Mouse (Mus musculus): Measurements from ENCODE around the gene Kcnj9. TPM values are rescaled to one million over a fixed set of nuclear protein-coding genes. Genes with fewer than 3 reads are reported as not detected.

Kcnj9 gene
- 0.24 and 0.42 TPM in 2 replicates for polyA plus RNA-seq (2012; rRNA removed)

DNA sequence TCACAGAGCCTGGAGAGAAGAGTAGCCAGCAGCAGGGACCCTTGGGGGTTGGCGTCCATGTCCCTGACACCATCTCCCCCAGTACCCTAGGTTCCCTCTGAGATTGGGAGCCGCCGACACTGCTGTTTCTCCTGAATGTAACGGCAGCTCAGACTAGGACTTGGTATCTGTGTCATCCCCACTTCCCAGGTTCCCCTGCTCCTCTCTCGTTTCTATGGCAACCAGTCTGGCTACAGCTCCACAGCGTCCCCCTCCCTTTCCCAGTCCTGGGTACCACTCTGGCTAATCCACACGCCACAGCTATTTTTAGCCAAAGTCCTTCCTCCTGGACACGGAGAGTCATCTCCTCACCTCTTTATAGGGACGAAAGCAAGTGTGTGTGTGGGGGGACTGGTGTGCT is at the start of gene Kcnj9:
Gene Kcnj9, minus strand, starts transcription at position 188 of the 400 bp plus-strand sequence.
- DNase-seq (ENCODE audit: low read depth) = no peak

DNA sequence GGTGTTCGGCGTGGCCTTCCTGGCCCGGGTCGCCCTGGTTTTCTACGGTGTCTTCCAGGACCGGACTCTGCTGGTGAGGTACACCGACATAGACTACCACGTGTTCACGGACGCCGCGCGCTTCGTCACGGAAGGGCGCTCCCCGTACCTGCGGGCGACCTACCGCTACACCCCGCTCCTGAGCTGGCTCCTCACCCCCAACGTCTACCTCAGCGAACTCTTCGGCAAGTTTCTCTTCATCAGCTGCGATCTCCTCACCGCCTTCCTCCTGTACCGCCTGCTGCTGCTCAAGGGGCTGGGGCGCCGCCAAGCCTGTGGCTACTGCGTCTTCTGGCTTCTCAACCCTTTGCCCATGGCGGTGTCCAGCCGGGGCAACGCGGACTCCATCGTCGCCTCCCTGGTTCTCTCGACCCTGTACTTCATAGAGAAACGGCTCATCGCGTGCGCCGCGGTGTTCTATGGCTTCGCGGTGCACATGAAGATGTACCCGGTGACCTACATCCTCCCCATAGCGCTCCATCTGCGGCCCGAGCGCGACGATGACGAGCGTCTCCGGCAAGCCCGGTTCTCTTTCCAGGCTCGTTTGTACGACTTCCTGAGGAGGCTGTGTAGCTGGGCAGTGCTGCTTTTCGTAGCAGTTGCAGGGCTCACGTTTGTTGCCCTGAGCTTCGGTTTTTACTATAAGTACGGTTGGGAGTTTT is 47.8 kb upstream of the Kcnj9 start:
- DNase-seq (ENCODE audit: low read depth) = no peak

DNA sequence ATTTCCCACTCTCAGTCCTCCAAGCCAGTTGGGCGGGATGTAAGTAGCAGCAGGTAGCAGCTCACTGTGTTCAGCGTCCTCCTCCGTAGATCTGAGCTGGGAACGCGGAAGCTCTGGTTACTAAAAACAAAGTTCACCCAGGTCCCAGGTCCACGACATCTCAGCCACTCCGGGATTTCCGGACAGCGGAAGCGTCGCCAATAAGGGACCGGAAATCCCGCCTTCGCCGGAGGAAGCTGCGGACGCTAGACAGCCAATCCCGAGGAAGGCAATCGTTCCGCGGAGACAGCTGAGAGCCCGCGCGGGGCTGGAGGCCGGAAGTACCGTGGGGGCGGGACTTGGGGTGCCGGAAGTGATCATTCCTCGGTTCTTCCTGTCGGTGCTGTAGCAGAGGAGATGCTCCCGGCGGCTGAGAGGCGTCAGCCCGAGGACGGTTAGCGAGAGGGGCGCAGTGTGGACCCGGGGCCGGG is 47.1 kb upstream of the Kcnj9 start, which contains the start of gene Pigm:
Gene Pigm, plus strand, starts transcription at position 349 of the 470 bp plus-strand sequence.
- DNase-seq (ENCODE audit: low read depth) = peak; percentile 92

DNA sequence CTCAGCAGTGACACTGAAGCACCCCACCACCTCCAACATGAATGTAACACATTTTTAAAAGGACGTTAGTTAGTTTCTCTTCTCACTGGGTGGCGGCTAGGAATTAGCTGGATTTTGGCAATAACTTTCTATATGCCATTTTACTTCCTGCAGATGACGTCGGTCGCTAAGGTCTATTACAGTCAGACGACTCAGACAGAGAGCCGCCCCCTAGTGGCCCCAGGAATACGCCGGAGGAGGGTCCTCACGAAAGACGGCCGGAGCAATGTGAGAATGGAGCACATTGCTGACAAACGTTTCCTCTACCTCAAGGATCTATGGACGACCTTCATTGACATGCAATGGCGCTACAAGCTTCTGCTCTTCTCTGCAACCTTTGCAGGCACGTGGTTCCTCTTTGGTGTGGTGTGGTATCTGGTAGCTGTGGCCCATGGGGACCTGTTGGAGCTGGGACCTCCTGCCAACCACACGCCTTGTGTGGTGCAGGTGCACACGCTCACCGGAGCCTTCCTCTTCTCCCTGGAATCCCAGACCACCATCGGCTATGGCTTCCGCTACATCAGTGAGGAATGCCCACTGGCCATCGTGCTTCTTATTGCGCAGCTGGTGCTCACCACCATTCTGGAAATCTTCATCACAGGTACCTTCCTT is 39.8 kb upstream of the Kcnj9 start:
- no peak for DNase-seq (ENCODE audit: low read depth)

DNA sequence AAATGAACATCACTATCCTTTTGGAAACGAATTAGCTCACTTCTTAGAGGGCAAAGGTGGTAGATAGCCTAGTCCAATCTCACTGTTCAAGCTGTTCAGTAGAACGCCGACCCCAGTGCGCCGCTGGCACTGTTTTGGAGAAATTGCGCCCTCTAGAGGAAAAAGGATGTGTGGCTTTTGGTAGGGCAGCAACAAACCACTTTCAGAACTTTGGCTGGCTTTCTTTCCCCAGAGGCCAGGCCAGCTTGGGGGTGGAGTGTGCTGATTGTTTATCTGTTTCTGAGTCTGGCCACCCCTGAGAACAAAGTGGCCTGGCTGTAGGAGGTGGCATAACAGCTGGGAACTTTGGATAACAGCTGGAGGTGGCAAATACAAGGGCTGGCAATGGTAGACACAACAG is 35.6 kb upstream of the Kcnj9 start:
- DNase-seq (ENCODE audit: low read depth) = no peak

DNA sequence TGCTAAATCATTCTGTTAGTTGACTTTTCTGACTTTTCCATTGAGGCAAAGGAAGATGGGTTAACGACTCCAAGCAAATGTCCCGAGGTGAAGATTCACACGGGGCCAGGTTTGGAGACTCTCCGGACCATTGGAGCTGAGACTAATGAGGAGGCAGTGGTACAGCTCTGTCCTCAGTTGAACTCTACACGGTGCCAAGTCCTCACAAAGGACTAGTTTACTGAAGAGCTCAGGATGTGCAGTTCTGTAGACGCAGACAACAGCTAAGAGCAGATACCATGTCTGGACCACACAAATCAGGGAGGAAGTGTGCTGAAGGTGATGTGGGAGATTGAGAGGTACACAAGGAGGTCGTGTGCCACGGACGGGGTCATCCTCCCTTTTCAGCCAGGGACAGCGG is 29.2 kb upstream of the Kcnj9 start:
- no peak for DNase-seq (ENCODE audit: low read depth)

DNA sequence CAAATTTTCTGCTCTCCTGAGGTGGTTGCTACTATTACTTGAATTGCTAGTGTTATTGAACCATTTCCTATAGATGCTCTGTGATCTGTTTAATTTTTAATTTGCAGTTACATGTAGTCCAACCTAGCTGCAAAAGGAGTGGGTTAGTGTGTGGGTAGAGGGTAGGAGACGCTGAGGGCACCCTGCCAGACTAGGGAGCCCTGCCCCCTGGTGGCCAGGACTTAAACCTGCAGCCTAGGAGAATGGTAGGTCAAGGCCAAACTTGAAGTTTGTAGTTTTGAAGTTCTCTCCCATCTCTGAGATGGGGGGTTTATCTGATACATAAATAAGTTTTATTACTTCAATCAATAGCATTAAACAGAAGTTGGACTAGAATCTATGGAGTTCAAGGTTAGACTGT is 28.4 kb upstream of the Kcnj9 start:
- DNase-seq (ENCODE audit: low read depth) = no peak

DNA sequence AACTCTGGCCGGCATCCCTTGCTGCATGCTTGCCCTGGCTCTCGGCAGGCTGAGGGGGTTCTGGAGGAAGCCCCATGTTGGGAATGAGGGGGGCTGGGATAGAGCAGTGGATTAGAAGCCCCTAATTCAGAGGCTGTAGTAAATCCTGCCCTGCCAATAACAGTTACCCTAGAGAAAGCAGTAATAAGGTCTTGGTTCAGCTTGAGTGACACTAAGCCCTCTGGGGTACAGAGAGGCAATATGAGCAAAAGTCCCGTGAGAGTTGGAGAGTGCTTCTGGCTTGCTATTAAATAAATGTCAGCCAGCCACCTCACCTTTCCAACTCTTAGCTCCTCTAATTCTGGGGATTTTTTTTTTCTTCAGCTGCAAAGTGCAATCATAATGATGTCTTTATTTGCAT is 26.2 kb upstream of the Kcnj9 start:
- DNase-seq (ENCODE audit: low read depth) = no peak

DNA sequence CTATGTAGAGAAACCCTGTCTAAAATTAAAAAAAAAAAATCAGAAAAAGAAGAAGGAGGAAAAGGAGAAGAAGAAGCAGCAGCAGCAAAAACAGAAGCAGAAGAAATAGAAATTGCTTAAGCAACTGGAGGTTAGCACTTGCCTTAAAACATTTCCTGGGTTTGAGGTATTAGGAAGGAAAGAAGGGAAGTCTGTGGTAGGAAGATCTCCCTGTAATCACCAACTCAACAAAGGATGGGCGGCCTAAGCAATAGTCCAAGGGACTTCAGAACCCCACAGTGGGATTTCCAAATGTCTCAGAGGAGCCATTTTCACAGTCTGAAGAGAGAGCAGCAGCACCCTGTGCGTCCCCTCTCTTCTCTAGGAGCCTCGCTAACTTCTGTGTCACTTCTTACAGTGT is 23.3 kb upstream of the Kcnj9 start:
- no peak for DNase-seq (ENCODE audit: low read depth)

DNA sequence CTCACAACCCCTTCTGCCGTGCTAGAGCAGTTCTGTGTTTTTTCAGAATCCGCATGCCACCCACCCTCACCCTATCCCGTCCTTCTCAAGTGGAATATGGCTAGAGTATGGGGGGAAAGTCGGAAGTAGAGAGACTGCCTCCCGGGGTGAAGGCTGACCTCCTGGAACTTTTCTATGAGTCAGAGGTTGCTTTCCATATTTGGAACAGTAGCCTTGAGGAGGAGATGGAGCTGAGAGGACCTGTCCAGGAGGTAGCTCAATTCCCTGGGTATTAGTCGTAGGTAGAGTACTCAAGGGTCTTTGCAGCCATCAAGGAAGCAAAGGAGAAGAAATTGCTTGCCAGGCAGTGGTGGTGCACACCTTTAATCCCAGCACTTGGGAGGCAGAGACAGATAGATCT is 22.9 kb upstream of the Kcnj9 start:
- DNase-seq (ENCODE audit: low read depth) = no peak

DNA sequence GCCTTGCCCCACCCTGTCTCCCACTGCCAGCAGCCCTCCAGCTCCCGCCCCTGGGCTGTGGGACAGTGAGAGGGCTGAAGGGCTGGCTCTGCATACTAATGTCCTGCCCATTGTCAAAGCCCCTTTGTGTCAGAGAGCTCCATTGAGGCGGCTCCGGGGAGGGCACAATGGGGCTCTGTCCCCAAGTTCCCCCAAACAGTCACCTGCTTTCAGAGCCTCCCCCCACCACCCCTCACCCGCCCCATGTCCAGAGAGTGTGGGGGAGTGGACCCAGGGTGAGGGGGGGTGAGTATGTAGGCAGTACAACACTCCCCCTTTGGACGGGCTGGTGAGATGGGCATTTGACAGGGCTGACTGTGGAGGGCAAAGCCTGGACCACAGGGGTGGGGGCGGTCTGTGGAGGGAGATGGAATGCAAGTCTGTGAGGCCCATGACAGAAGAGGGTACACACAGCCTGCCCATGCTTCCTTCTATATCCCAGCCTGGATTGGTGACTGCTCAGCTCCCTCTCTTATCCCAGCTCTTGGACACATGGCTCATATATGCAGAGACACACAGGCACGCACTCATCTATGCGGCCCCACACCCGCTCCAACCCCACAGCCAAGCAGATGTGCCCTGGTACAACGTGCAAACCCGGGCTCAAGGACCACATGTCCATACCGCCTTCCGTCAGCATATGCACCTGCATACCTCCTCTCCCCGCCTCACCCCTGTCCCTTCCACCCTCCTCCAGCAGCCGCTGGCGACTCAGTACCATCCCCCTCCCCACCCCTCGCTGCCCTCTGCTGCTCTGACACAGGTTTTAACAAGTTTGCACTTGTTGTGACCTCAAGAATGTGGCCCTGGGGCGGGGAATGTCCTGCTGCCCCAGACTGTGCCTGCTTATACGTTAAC is 21.0 kb upstream of the Kcnj9 start:
- DNase-seq (ENCODE audit: low read depth) = no peak

DNA sequence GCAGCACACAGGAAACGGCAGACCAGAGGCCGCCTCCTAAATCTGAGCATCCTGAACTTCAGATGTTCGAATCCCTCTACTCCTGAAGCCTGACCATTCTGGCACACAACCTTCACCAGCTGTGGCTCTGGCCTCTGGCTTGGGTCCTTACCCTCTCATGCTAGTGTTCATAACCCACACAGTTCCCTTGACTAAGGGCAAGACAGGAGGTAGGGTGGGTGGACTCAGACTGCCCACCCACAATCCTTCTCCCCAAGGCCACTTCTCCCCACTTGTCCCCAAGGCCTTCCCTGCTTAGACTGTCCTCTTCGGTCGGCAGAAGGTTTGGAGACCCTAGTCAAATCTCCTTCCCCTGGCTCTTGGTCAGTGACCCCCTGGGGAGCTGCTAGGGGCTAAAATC is 20.4 kb upstream of the Kcnj9 start:
- DNase-seq (ENCODE audit: low read depth) = no peak

DNA sequence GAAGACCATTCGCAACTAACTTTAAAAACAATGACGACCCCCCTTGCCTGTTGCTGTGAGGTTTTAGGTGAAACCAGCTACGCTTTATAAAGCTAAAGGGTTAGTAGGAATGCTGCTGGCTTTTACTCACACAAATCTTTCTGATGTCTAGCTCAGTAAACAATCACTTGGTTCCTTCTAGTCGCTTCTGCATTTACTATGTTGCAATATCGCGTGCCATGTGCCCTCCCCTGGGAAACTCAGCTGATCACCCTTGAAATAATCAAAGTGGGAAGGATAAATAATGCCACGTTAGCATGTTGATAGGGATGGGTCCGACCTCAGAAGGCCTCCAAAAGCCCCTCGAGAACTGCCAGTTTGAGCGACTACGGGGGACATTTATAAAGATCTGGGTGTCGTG is 18.3 kb upstream of the Kcnj9 start:
- no peak for DNase-seq (ENCODE audit: low read depth)

DNA sequence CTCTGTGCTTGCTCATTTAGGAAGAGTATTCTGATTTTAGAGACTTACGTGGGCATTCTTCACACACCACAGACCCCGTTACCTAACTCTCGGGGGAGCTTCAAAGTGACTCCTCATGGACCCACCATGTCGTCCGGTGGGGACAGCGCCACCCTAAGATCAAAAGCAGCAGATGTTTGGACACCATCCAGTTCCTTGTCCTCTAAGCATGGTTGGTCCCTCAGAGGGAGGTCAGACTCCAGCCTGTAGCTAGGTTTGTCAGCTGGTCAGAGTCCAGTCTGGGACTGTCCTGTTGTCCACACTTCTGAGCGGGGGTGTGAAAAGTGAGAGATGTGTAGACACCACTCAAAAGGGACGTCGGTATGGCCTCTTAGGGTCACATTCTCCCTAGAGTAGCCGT is 17.6 kb upstream of the Kcnj9 start:
- no peak for DNase-seq (ENCODE audit: low read depth)

DNA sequence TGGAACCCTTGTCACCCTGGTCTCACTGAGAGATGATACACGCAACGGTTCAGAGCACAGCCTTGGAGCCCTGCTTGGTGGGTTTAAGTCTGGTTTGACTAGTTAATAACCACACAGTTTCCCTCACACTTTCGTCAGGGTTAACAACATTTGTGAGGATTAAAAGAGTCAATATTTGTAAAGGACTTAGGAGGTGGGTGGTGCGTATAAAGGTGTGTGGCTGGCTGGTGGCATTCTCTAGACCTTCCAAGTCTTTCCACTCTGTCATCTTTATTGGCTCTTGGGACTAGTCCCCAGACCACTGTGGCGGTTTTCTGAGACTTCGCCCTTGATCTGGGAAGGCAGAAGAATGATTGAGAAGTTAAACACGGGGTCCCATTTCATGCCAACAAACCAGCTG is 15.7 kb upstream of the Kcnj9 start:
- DNase-seq (ENCODE audit: low read depth) = no peak

DNA sequence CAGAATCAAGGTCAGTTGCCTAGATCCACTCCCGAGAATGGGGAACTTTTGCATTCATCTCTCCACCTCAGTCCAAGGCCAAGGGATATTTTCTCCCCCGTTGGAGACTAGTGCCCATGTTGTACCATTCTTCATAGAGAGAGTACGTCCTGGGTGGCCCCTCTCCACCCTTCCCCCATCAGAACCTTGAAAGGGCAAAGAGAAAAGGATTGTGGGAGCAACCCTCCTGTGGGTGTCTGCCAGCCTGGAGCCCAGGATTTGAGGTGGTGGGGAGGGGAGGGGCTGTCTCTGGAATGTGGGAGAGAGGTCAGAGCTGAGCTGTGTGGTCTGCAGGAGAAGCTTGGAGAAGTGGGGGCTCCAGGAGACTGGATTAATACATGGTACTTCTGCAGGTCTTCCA is 14.8 kb upstream of the Kcnj9 start:
- no peak for DNase-seq (ENCODE audit: low read depth)

DNA sequence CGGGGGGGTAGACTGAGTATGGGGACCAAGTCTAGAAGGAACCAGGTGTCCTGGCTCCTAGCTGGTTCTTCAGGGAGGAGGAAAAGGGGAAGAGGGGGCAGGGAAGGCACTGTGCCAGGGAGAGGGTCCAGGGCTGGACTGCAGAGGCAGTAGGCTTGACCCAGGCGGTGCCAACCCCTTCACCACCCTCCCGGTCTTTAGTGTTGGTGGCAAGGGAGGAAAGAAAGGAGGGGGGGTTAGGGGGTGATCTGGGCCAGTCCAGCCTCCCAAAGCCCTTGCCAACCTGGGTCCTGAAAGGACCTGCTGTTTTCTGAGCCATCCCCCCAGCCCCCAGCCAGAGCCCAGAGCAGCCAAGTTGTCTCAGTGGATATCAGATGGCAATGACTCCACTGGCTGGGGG is 13.6 kb upstream of the Kcnj9 start:
- no peak for DNase-seq (ENCODE audit: low read depth)

DNA sequence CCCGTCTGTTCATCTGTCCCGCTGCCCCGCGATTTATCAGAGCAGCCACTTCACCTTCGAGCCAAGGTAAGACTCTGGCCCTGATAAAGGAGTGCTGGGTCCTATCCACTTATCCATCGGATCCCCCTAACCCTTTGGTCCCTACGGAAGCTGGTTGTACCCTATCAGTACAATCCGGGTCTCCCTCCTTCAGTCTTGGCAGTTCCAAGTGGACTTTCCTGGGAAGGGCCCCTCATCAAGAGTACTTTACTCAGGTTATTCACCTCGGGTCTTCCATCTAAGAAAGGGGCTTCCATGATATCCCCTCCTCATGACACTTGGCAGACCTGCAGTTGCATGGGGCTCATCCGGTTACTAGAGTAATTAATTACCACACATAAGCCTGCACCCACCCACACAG is 12.3 kb upstream of the Kcnj9 start:
- DNase-seq (ENCODE audit: low read depth) = no peak

DNA sequence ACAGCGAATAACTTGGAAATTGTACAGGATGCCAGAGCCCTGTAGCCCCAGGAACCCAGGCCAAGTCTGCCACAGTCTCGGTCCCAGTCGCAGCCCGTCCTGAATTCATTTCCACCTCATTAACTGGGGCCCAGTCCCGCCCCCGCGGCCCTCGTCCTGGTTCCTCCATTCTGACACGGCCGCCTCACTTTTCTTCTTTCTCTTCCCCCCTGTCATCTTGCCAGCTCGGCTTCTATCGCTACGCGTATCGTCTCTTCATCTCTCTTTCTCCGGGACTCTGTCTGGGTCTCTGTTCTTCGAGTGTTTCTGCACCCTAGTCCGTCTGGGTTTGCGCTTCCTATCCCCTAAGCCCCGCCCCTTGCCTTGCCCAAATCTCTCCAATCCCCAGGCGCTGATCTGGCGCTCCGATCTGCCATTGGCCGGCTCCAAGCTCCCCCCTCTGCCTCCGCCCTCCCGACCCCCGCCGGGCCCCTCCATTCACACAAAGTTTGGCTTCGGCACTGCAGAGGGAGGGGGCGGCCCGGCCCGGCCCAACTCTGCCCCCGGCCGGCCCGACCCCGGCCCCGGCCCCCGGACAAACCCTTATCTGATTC is 11.7 kb upstream of the Kcnj9 start, which contains the start of gene Kcnj10:
Gene Kcnj10, plus strand, starts transcription at position 482 of the 593 bp plus-strand sequence.
- DNase-seq (ENCODE audit: low read depth) = no peak

DNA sequence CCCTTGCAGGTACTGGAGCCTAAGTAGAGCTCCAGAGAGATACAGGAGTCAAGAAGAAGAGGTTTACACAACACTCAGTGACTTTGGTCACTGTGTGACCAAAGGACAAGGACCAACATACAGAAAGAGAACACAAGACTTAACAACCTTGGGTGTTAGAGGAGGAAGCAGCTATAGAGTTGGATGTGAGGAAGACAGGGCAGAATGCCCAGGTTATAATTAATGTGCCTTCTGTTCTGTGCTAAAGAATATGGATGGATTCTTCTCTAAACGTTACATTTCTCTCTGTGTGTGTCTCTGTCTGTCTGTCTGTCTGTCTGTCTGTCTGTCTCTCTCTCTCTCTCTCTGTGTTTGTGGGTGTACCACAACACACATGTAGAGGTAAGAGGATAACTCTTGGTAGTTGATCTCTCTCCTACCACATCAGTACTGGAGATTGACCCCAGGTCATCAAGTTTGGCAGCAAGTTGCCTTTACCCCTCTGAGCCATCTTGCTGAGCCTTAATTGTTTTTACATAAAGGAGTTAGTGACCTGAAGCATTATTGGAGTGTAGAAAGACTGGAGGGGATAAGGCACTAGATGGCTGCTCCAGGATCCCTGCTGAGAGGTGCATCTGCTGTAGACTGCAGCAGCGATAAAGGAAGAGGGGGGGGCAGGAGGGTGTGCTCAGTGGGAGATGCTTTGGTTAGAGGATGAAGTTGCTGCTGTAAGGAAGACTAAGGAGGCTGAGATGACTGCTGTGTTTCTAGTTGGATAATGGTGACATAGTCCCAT is 8.5 kb upstream of the Kcnj9 start:
- DNase-seq (ENCODE audit: low read depth) = no peak

DNA sequence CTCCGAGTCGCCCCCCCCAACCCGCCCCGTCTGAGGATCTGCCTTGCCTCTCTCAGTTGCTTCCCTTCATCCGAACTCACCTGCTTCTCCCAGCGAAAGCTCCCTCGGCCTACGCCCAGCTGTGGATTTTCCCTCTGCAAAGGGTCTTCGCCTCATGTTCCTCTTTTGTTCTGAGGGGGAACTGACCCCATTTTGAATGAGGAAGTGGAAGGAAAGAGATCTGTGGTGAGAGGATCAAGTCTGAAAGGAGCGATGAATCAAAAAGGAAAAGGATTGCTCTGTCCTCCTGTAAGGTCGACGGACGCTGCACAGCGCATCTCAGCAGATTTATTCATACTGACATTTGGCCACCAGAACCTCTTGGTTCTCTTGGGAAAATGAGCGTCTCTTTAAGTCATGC is 6.7 kb upstream of the Kcnj9 start:
- DNase-seq (ENCODE audit: low read depth) = no peak

Measured in gonadal fat pad, adult 2 months (tissue).